Mouse (Mus musculus) lung, postnatal 25 days (tissue): ENCODE measurements around the gene Plekhm2.

Experiments used
- DNase-seq: peaks from one replicate; pipeline ENCODE4 v3.0.0; 2022; ENCODE audit warnings: low spot score

Plekhm2 gene

GRCm38 (mm10) chr4:141663122-141663931, 1.4 kb downstream of the Plekhm2 start:
- no peak for DNase-seq

GRCm38 (mm10) chr4:141660884-141661283, 3.8 kb downstream of the Plekhm2 start:
- no peak for DNase-seq

- no peak for DNase-seq
These were observed 5.0 kb downstream of the Plekhm2 start for GRCm38 (mm10) chr4:141659739-141660138.

- no peak for DNase-seq
These were observed 5.7 kb downstream of the Plekhm2 start for GRCm38 (mm10) chr4:141658846-141659484.

GRCm38 (mm10) chr4:141656932-141657331, 7.8 kb downstream of the Plekhm2 start:
- no peak for DNase-seq

- peak; percentile 83 for DNase-seq
These were observed 8.6 kb downstream of the Plekhm2 start for GRCm38 (mm10) chr4:141655908-141656608.

- DNase-seq = no peak
These were observed 10.2 kb downstream of the Plekhm2 start for GRCm38 (mm10) chr4:141654509-141654908.

GRCm38 (mm10) chr4:141653813-141654212, 10.9 kb downstream of the Plekhm2 start:
- DNase-seq = peak; percentile 54

- DNase-seq = no peak
These were observed 11.7 kb downstream of the Plekhm2 start for GRCm38 (mm10) chr4:141653044-141653443.

GRCm38 (mm10) chr4:141651944-141652343, 12.8 kb downstream of the Plekhm2 start:
- no peak for DNase-seq

GRCm38 (mm10) chr4:141651286-141651685, 13.4 kb downstream of the Plekhm2 start:
- DNase-seq = no peak

- DNase-seq = no peak
These were observed 15.5 kb downstream of the Plekhm2 start for GRCm38 (mm10) chr4:141649244-141649643.

GRCm38 (mm10) chr4:141648262-141648661, 16.4 kb downstream of the Plekhm2 start:
- no peak for DNase-seq

- DNase-seq = no peak
These were observed 17.5 kb downstream of the Plekhm2 start for GRCm38 (mm10) chr4:141647187-141647586.

GRCm38 (mm10) chr4:141645988-141646387, 18.7 kb downstream of the Plekhm2 start:
- DNase-seq = no peak

- peak; percentile 65 for DNase-seq
These were observed 21.4 kb downstream of the Plekhm2 start for GRCm38 (mm10) chr4:141643118-141643855.

GRCm38 (mm10) chr4:141641961-141642811, 22.5 kb downstream of the Plekhm2 start:
- DNase-seq = no peak

GRCm38 (mm10) chr4:141641353-141641771, 23.3 kb downstream of the Plekhm2 start:
- no peak for DNase-seq

GRCm38 (mm10) chr4:141639474-141639873, 25.2 kb downstream of the Plekhm2 start:
- DNase-seq = no peak

- no peak for DNase-seq
These were observed 28.0 kb downstream of the Plekhm2 start for GRCm38 (mm10) chr4:141636693-141637092.

GRCm38 (mm10) chr4:141635991-141636390, 28.7 kb downstream of the Plekhm2 start:
- DNase-seq = no peak
